Mouse (Mus musculus) ES-E14 (cell line): Measurements from ENCODE around the gene Eif5a. TPM values are rescaled to one million over a fixed set of nuclear protein-coding genes. Genes with fewer than 3 reads are reported as not detected.
A peak's percentile ranks its signal among the peaks of the same experiment; 100 is the strongest.

Experiments used
- DNase-seq: peaks from one replicate; pipeline ENCODE4 v3.0.0-alpha.2; 2013; ENCODE audit warnings: low read depth, low spot score
- H3K27ac ChIP-seq: 2 replicates; pipeline ENCODE4 v1.5.1; 2012; ENCODE audit warnings: low read depth, mild to moderate bottlenecking, low read length, moderate library complexity, mixed read lengths; ENCODE audit not compliant: poor library complexity, insufficient read depth, severe bottlenecking
- H3K36me3 ChIP-seq: 2 replicates; pipeline ENCODE4 v1.6.1; 2012; ENCODE audit warnings: mild to moderate bottlenecking, low read length, moderate library complexity, mixed read lengths; ENCODE audit not compliant: control insufficient read depth, poor library complexity, insufficient read depth, severe bottlenecking
- H3K4me1 ChIP-seq, 2 experiments: fragments of 150-350 bp in 1 of 2; sonication (generic) in 1 of 2; 2 replicates each; pipeline ENCODE4 v1.6.1; 2012; ENCODE audit warnings: low read length in 2 of 2, mild to moderate bottlenecking in 1 of 2, mixed read lengths in 1 of 2; ENCODE audit not compliant: control insufficient read depth in 2 of 2, insufficient read depth in 2 of 2, poor library complexity in 1 of 2
- H3K4me3 ChIP-seq, 2 experiments: fragments of 150-350 bp in 1 of 2; sonication (generic) in 1 of 2; 2 replicates each; pipeline ENCODE4 v1.5.1; 2012; ENCODE audit warnings: low read length in 2 of 2, low read depth in 1 of 2, mild to moderate bottlenecking in 1 of 2, mixed read lengths in 1 of 2; ENCODE audit not compliant: insufficient read depth in 1 of 2, poor library complexity in 1 of 2, severe bottlenecking in 1 of 2
- H3K9ac ChIP-seq: 2 replicates; pipeline ENCODE4 v1.6.1; 2012; ENCODE audit warnings: low read depth, mild to moderate bottlenecking, low read length, mixed read lengths; ENCODE audit not compliant: poor library complexity, insufficient read depth, severe bottlenecking
- H3K9me3 ChIP-seq: fragments of 150-350 bp; sonication (generic); 2 replicates; pipeline ENCODE4 v1.6.1; 2012; ENCODE audit warnings: low read depth, mild to moderate bottlenecking, low read length; ENCODE audit not compliant: control insufficient read depth, insufficient read depth
- CHD2 ChIP-seq: IDR thresholded peaks from 2 replicates; pipeline ENCODE4 v1.6.1; 2014; ENCODE audit warnings: mild to moderate bottlenecking, low read depth, low read length, inconsistent platforms
- HCFC1 ChIP-seq: IDR thresholded peaks from 2 replicates; pipeline ENCODE4 v1.6.1; 2012; ENCODE audit warnings: low read length, inconsistent platforms, borderline replicate concordance; ENCODE audit not compliant: insufficient read depth
- MAFK ChIP-seq: IDR thresholded peaks from 2 replicates; pipeline ENCODE4 v1.6.1; 2014; ENCODE audit warnings: mild to moderate bottlenecking, low read depth, low read length, inconsistent platforms; ENCODE audit not compliant: insufficient read depth
- ZC3H11A ChIP-seq: IDR thresholded peaks from 2 replicates; pipeline ENCODE4 v1.6.1; 2012; ENCODE audit warnings: low read depth, mild to moderate bottlenecking, inconsistent platforms, low read length, borderline replicate concordance
- ZNF384 ChIP-seq: IDR thresholded peaks from 2 replicates; pipeline ENCODE4 v1.6.1; 2012; ENCODE audit warnings: low read depth, low read length, inconsistent platforms
- in situ Hi-C, 2 experiments: fragments of 600-800 bp; cut with MboI; formaldehyde crosslinking; loops; one replicate each; pipeline ENCODE4 v1.15.1; 2025; ENCODE audit warnings: low sequenced_read_pairs in 2 of 2, inconsistent platforms in 1 of 2; ENCODE audit not compliant: unreplicated experiment in 2 of 2
- total RNA-seq: library from RNA; depleted of rRNA; stranded (reverse); fragments of 300-350 nt; gene quantifications from 2 replicates; pipeline ENCODE4 v1.2.3, GENCODE M21; 2012

Gene Eif5a
- total RNA-seq, 1 experiment, result 926 TPM

- in situ Hi-C loops, result loop anchor here in 1 of 2 experiments (10.0 kb wide), 1 partner anchor 281 kb away; the partner anchor contains the start of gene Slc16a11
- H3K27ac ChIP-seq, result no peak overlapping the region
These were observed 12.4 kb upstream of the Eif5a start for GRCm38 (mm10) chr11:69934169-69934568.

GRCm38 (mm10) chr11:69933066-69933465 lies 11.3 kb upstream of the Eif5a start:
- no peaks in the 10 kb centered on the region for H3K9me3 ChIP-seq
- TF ChIP-seq HCFC1 (no peak), MAFK (no peak), ZC3H11A (no peak), CHD2 (no peak), ZNF384 (no peak)
- H3K9ac ChIP-seq, result no peak overlapping the region
- H3K36me3 ChIP-seq, result no peaks in the 10 kb centered on the region
- no peak overlapping the region for H3K4me3 ChIP-seq
- in situ Hi-C loops, result loop anchor here in 1 of 2 experiments (10.0 kb wide), 1 partner anchor 282 kb away; the partner anchor contains the start of gene Slc16a11
- DNase-seq, result no peak
- no peak overlapping the region for H3K27ac ChIP-seq
- peaks cover 0 to 10% of the 10 kb centered on the region in 2 experiments; a peak in 2 of 4 replicates for H3K4me1 ChIP-seq

More at GRCm38 (mm10) chr11:69934169-69934568, 12.4 kb upstream of the Eif5a start:
- Histone ChIP-seq H3K36me3 (no peaks in the 10 kb centered on the region), H3K9me3 (no peaks in the 10 kb centered on the region), H3K9ac (peak overlapping the region; percentile 44; the same call in 1 of the 2 replicates), H3K4me1 (peaks cover 0 to 21% of the 10 kb centered on the region in 2 experiments; a peak in 2 of 4 replicates), H3K4me3 (peak overlapping the region in 1 of 2 experiments; percentile 43; a peak in 3 of 4 replicates)
- TF ChIP-seq MAFK (no peak), ZC3H11A (peak; percentile 87), CHD2 (no peak), ZNF384 (no peak), HCFC1 (0 out of 2 replicates have a peak, but pooled peaks have one; percentile 36)
- DNase-seq, result peak; percentile 91

- no peaks in the 10 kb centered on the region for H3K9me3 ChIP-seq
- H3K9ac ChIP-seq, result no peak overlapping the region
- DNase-seq, result no peak
- no peaks in the 10 kb centered on the region for H3K36me3 ChIP-seq
- in situ Hi-C loops, result loop anchor here in 1 of 2 experiments (10.0 kb wide), 1 partner anchor 283 kb away; the partner anchor contains the start of gene Slc16a11
- no peak for TF ChIP-seq MAFK
- no peak for TF ChIP-seq ZC3H11A
- no peak for TF ChIP-seq CHD2
- no peak for TF ChIP-seq ZNF384
- TF ChIP-seq HCFC1, result no peak
- H3K4me3 ChIP-seq, result no peak overlapping the region
- H3K27ac ChIP-seq, result no peak overlapping the region
- peaks cover 0 to 7% of the 10 kb centered on the region in 2 experiments; a peak in 2 of 4 replicates for H3K4me1 ChIP-seq
These were observed 10.5 kb upstream of the Eif5a start for GRCm38 (mm10) chr11:69932254-69932653.

- Histone ChIP-seq H3K4me1 (peaks cover 0 to 4% of the 10 kb centered on the region in 2 experiments; a peak in 2 of 4 replicates), H3K9ac (no peak overlapping the region), H3K36me3 (no peaks in the 10 kb centered on the region), H3K9me3 (no peaks in the 10 kb centered on the region), H3K27ac (no peak overlapping the region), H3K4me3 (no peak overlapping the region)
- DNase-seq, result no peak
- TF ChIP-seq MAFK, result no peak
- TF ChIP-seq HCFC1, result no peak
- TF ChIP-seq ZC3H11A, result no peak
- TF ChIP-seq CHD2, result no peak
- TF ChIP-seq ZNF384, result no peak
- in situ Hi-C loops, result loop anchor here in 1 of 2 experiments (10.0 kb wide), 1 partner anchor 283 kb away; the partner anchor contains the start of gene Slc16a11
These were observed 10.0 kb upstream of the Eif5a start for GRCm38 (mm10) chr11:69931769-69932168.
